In genomic region chr13:98586817-98587575, GRCm38 (mm10) we compare ENCODE assay signal across 13 mouse cellular contexts. TPM values are rescaled to one million over a fixed set of nuclear protein-coding genes. Genes with fewer than 3 reads are reported as not detected.
DNase-seq lines count a peak whose midpoint lies in the region; ATAC-seq lines count a peak whose summit lies in the region.
"Had no signal": no experiment of that assay in that cellular context is flagged by ENCODE, and none has a peak within 500 bp of the region (broad histone marks: within the 10 kb centered on the region; RNA-seq: fewer than 3 reads in every experiment).

No protein-coding gene starts in this region.

- no peak overlapping the region; the same call in 1 of the 2 replicates for H3K4me3 ChIP-seq in embryonic facial prominence, embryonic 14.5 days (ENCODE audit: low read depth, low read length)
- no peak overlapping the region for H3K4me3 ChIP-seq in midbrain, embryonic 13.5 days (replicated peaks)
- H3K4me3 ChIP-seq: neural tube, embryonic 15.5 days had no signal

- peak overlapping the region; percentile 32 for H3K4me2 ChIP-seq in embryonic facial prominence, embryonic 14.5 days (ENCODE audit: low read depth, low read length)
- H3K4me2 ChIP-seq in midbrain, embryonic 13.5 days (replicated peaks), result peak overlapping the region; percentile 21; the same call in 1 of the 2 replicates

- no peak overlapping the region for H3K9ac ChIP-seq in embryonic facial prominence, embryonic 14.5 days (ENCODE audit: low read depth, low read length)
- H3K9ac ChIP-seq in midbrain, embryonic 13.5 days (replicated peaks), result no peak overlapping the region
- H3K9ac ChIP-seq: neural tube, embryonic 15.5 days had no signal

- H3K36me3 ChIP-seq in embryonic facial prominence, embryonic 14.5 days (ENCODE audit: control insufficient read depth, insufficient read depth, low read length), result no peaks in the 10 kb centered on the region
- H3K36me3 ChIP-seq in midbrain, embryonic 13.5 days, result no peaks in the 10 kb centered on the region
- H3K36me3 ChIP-seq: neural tube, embryonic 15.5 days had no signal

- WGBS in embryonic facial prominence, embryonic 14.5 days, result 26% methylated on average over 17 of the region's 17 CpGs
- 25% methylated on average over 17 of the region's 17 CpGs for WGBS in midbrain, embryonic 13.5 days

- no peak for ATAC-seq in embryonic facial prominence, embryonic 14.5 days (ENCODE audit: low read depth)
- no peak for ATAC-seq in midbrain, embryonic 13.5 days

- DNase-seq in frontal cortex, postnatal 36 days (ENCODE audit: low spot score in 2 of 2), result peak; percentile 22 to 38
- DNase-seq in frontal cortex, postnatal 10 days (ENCODE audit: low spot score in 2 of 2), result no peak
- peak; percentile 34 to 62 for DNase-seq in left cerebral cortex, postnatal 14 days (ENCODE audit: low spot score in 2 of 2)
- DNase-seq in left cerebral cortex, postnatal 10 days (ENCODE audit: extremely low spot score in 1 of 2, low spot score in 2 of 2), result no peak
- no peak for DNase-seq in embryonic facial prominence, embryonic 14.5 days (ENCODE audit: low spot score)
- DNase-seq in thymus, postnatal 14 days, result no peak
- no peak for DNase-seq in adrenal gland, adult 2 months
- DNase-seq: cerebellum, adult 11 months; heart, adult 11 months; lung, postnatal 36 days had no signal

- intact Hi-C loops in left cerebral cortex, postnatal 14 days (cut with DNase I), result loop anchor here (5.0 kb wide), 2 partner anchors 85 to 225 kb away; no protein-coding TSS in a partner anchor
- intact Hi-C loops in left cerebral cortex, postnatal 10 days (cut with DNase I), result loop anchor here (2.0 to 5.0 kb wide), 2 partner anchors 86 to 235 kb away; partner anchors contain the start of gene Foxd1

- no peak overlapping the region for H3K27ac ChIP-seq in embryonic facial prominence, embryonic 14.5 days (replicated peaks; ENCODE audit: low read depth, low read length)
- H3K27ac ChIP-seq in midbrain, embryonic 13.5 days, result no peak overlapping the region
- H3K27ac ChIP-seq: neural tube, embryonic 15.5 days had no signal

- H3K9me3 ChIP-seq in embryonic facial prominence, embryonic 14.5 days (ENCODE audit: control insufficient read depth, low read length), result no peaks in the 10 kb centered on the region
- no peaks in the 10 kb centered on the region for H3K9me3 ChIP-seq in midbrain, embryonic 13.5 days
- H3K9me3 ChIP-seq: neural tube, embryonic 15.5 days had no signal

- H3K27me3 ChIP-seq in embryonic facial prominence, embryonic 14.5 days (replicated peaks; ENCODE audit: control insufficient read depth, insufficient read depth, low read length), result peaks cover 34% of the 10 kb centered on the region
- peaks cover 94% of the 10 kb centered on the region for H3K27me3 ChIP-seq in midbrain, embryonic 13.5 days

- H3K4me1 ChIP-seq in embryonic facial prominence, embryonic 14.5 days (ENCODE audit: control insufficient read depth, insufficient read depth, low read length), result peaks cover 25% of the 10 kb centered on the region; the same call in 1 of the 2 replicates
- peaks cover 18% of the 10 kb centered on the region for H3K4me1 ChIP-seq in midbrain, embryonic 13.5 days (replicated peaks)

RNA-seq across cellular contexts. Expression of gene Tmem174, which starts 50.2 kb away (rescaled TPM):
- not detected for total RNA-seq in left cerebral cortex, postnatal 14 days (2021)
- not detected for total RNA-seq in left cerebral cortex, postnatal 10 days (2021)
- not detected in 2 replicates for polyA plus RNA-seq in embryonic facial prominence, embryonic 14.5 days (2014; fragmentation: Nextera tagmentation; extraction: Ambion mirVana)
- polyA plus RNA-seq in midbrain, embryonic 13.5 days (2015; fragmentation: Nextera tagmentation; extraction: Ambion mirVana), result not detected in 2 replicates
- not detected for total RNA-seq in adrenal gland, adult 2 months (2021)
- not detected in 2 replicates for polyA plus RNA-seq in adrenal gland, adult 2 months (2012; rRNA removed)
- polyA plus RNA-seq: C2C12; neural tube, embryonic 15.5 days had no signal

Comparison
In these comparisons a context has a peak if more than half of its experiments do, and no peak if none do; other contexts are left out.
1. DNase-seq: peak in frontal cortex, postnatal 36 days (2 of 2) and left cerebral cortex, postnatal 14 days (2 of 2); none in frontal cortex, postnatal 10 days (0 of 2), left cerebral cortex, postnatal 10 days (0 of 2), embryonic facial prominence, embryonic 14.5 days (single experiment), thymus, postnatal 14 days (single experiment) and adrenal gland, adult 2 months (single experiment).